Mouse (Mus musculus): Measurements from ENCODE around the gene Padi2. TPM values are rescaled to one million over a fixed set of nuclear protein-coding genes. Genes with fewer than 3 reads are reported as not detected.

Padi2 gene
- total RNA-seq, 2 experiments from 2014 or later, result 25.0 to 27.3 TPM

DNA sequence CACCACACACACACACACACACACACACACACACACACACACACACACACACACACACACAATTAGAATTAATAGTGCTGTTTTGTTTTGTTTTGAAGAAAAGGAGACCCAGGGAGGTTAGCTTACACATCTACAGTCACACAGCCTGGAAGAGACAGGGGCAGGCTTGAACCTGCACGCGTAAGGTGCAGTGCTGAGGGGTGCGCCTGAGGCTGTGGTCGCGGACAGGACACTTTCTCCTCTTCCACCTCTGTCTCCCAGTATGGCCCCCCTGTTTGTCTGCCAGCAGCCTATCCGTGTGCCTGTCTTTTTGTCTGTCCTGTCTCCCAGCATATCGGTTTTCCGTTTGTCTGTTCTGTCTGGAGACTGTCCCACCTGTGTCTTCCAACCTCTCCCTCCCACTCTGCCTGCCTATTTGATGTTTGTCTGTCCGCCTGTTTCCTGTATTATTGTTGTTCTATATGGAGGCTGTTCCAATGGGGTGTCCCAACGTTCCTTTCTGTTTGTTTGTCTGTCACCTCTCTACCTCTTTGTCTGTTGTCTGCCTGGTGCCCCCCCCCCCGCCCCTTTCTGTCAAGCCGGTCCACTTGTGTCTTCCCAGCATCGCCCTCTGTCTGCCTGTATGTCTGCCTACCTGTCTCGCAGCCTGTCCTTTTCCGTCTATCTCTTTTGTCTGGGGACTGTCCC, 80.0 kb downstream of the Padi2 start:
- DNase-seq (ENCODE audit: low spot score in 2 of 2), result no peak

- DNase-seq (ENCODE audit: low spot score in 2 of 2), result peak; percentile 92 to 95
These were observed 80.7 kb downstream of the Padi2 start, which contains the start of gene Atp13a2 for GRCm38 (mm10) chr4:140986711-140987395. Gene Atp13a2, plus strand, starts transcription at chr4:140986873.

DNA sequence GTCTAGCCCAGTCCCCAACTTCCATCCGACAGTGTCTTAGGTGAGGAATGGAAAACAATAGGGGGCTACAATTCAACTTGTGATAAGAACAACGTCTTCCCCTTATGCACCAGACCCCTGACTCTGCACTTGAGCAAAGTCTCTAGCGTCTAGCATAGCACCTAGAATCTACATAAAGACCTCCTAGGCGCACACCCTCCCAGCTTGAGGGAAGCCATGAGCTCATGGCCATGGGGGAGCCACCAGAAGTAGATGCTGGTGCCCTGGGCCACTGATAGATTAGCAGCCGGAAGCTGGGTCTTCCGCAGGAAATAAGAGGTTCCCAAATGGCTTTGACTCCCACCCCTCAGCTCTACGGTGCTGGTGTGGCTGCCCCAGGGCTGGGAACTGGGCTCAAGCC, 81.3 kb downstream of the Padi2 start:
- DNase-seq (ENCODE audit: low spot score in 2 of 2), result no peak

GRCm38 (mm10) chr4:140988706-140989290, 82.7 kb downstream of the Padi2 start:
- no peak for DNase-seq (ENCODE audit: low spot score in 2 of 2)

DNA sequence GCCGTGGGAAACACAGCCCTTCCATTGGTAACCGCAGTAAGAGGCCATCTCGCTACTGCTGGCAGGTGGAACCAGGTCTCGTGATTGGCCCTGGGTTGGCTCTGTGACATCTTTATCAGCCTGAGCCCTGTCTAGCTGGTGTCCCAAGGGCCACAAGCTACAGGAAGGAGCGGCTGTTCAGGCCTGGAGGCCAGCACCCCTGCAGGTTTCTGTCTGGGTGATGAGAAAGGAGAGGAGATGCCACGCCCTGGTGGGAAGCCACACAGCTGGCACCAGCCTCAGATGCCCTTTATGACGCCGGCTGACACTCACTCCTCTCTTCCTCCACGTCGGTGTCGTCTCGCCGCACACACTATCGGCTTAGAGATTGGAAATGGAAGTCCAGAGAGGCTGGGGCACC, 83.3 kb downstream of the Padi2 start:
- DNase-seq (ENCODE audit: low spot score in 2 of 2), result no peak

- no peak for DNase-seq (ENCODE audit: low spot score in 2 of 2)
These were observed 86.1 kb downstream of the Padi2 start for GRCm38 (mm10) chr4:140992215-140992614.

- no peak for DNase-seq (ENCODE audit: low spot score in 2 of 2)
These were observed 87.7 kb downstream of the Padi2 start for GRCm38 (mm10) chr4:140993846-140994245.

- DNase-seq (ENCODE audit: low spot score in 2 of 2), result no peak
These were observed 89.7 kb downstream of the Padi2 start for GRCm38 (mm10) chr4:140995811-140996210.

- DNase-seq (ENCODE audit: low spot score in 2 of 2), result no peak
These were observed 90.7 kb downstream of the Padi2 start for GRCm38 (mm10) chr4:140996812-140997211.

Other genes with a start within 250 kb of the Padi2 start
- gene Arhgef10l, start 240.3 kb upstream of the Padi2 start, total RNA-seq (2021), result 10 to 100 TPM; 37.0 to 45.2 TPM
- 10 to 100 TPM; 94.5 to 95.9 TPM for gene Rcc2, start 205.8 kb upstream of the Padi2 start, total RNA-seq (2021)
- under 1 TPM in 1 of 2 experiments, not detected in 1; 0.12 TPM for gene Padi6, start 163.7 kb upstream of the Padi2 start, total RNA-seq (2021)
- gene Padi4, start 132.1 kb upstream of the Padi2 start, total RNA-seq (2021), result not detected
- not detected for gene Padi3, start 95.7 kb upstream of the Padi2 start, total RNA-seq (2021)
- not detected for gene Padi1, start 60.6 kb upstream of the Padi2 start, total RNA-seq (2021)
- gene Sdhb, start 54.9 kb downstream of the Padi2 start, total RNA-seq (2021), result 100 to 1,000 TPM; 183 to 190 TPM
- 100 to 1,000 TPM; 151 to 157 TPM for gene Atp13a2, start 80.5 kb downstream of the Padi2 start, total RNA-seq (2021)
- 1 to 10 TPM; 3.4 to 4.5 TPM for gene Mfap2, start 104.1 kb downstream of the Padi2 start, total RNA-seq (2021)
- 10 to 100 TPM; 54.5 to 67.0 TPM for gene Crocc, start 154.2 kb downstream of the Padi2 start, total RNA-seq (2021)
- gene Necap2, start 172.0 kb downstream of the Padi2 start, total RNA-seq (2021), result 10 to 100 TPM; 36.6 to 42.8 TPM
- gene Spata21, start 182.0 kb downstream of the Padi2 start, total RNA-seq (2021), result under 1 TPM in 1 of 2 experiments, not detected in 1; 0.35 TPM
- 10 to 100 TPM; 58.5 to 61.0 TPM for gene Szrd1, start 233.4 kb downstream of the Padi2 start, total RNA-seq (2021)
- 10 to 100 TPM; 23.2 to 24.4 TPM for gene Fbxo42, start 241.6 kb downstream of the Padi2 start, total RNA-seq (2021)

All from layer of hippocampus, adult 18-20 months (tissue).